Mouse (Mus musculus) thymus, adult 2 months (tissue): ENCODE data around the gene Gga1. TPM values are rescaled to one million over a fixed set of nuclear protein-coding genes. Genes with fewer than 3 reads are reported as not detected.

Experiments
- DNase-seq: peaks from one replicate; pipeline ENCODE4 v3.0.0; 2021
- H3K27ac ChIP-seq: fragments of 200-500 bp; 2 replicates; pipeline ENCODE4 v1.5.1; 2012; ENCODE audit warnings: low read length, control low read depth; ENCODE audit not compliant: control insufficient read depth, insufficient read depth
- H3K27me3 ChIP-seq: fragments of 200-500 bp; 2 replicates; pipeline ENCODE4 v1.6.1; 2012; ENCODE audit warnings: mild to moderate bottlenecking, low read length, moderate library complexity, mixed read lengths; ENCODE audit not compliant: control insufficient read depth, insufficient read depth
- H3K36me3 ChIP-seq: fragments of 200-500 bp; 2 replicates; pipeline ENCODE4 v1.6.1; 2012; ENCODE audit warnings: mild to moderate bottlenecking, low read length, moderate library complexity; ENCODE audit not compliant: control insufficient read depth, insufficient read depth
- H3K4me1 ChIP-seq: fragments of 200-500 bp; replicated peaks from 2 replicates; pipeline ENCODE4 v1.6.1; 2012; ENCODE audit warnings: low read length; ENCODE audit not compliant: control insufficient read depth, insufficient read depth
- H3K4me3 ChIP-seq: fragments of 200-500 bp; 2 replicates; pipeline ENCODE4 v1.5.1; 2012; ENCODE audit warnings: mild to moderate bottlenecking, low read length, control low read depth, moderate library complexity; ENCODE audit not compliant: control insufficient read depth, insufficient read depth
- CTCF ChIP-seq: fragments of 200-500 bp; IDR thresholded peaks from 2 replicates; pipeline ENCODE4 v1.5.1; 2012; ENCODE audit warnings: mild to moderate bottlenecking, control low read depth, low read length, moderate library complexity, borderline replicate concordance; ENCODE audit not compliant: control insufficient read depth, poor library complexity, insufficient read depth; ENCODE audit errors: extremely low read depth
- POLR2A ChIP-seq: fragments of 200-500 bp; IDR thresholded peaks from 2 replicates; pipeline ENCODE4 v1.6.1; 2012; ENCODE audit warnings: mild to moderate bottlenecking, low read length, control low read depth, moderate library complexity; ENCODE audit not compliant: control insufficient read depth, poor library complexity, insufficient read depth; ENCODE audit errors: extremely low read depth
- WGBS: fragments of 180-500 bp; shearing (Covaris S2); methylation state at CpG from one replicate; pipeline ENCODE4 v1.1.7; 2018; 5-methylcytosine and 5-hydroxymethylcytosine counted together
- polyA plus RNA-seq: library from polyadenylated mRNA; depleted of rRNA; stranded (reverse); fragments of >200 nt; gene quantifications from 2 replicates; pipeline ENCODE4 v1.2.3, GENCODE M21; 2012; rRNA removed

The Gga1 gene
- polyA plus RNA-seq: 137 and 155 TPM in 2 replicates

DNA sequence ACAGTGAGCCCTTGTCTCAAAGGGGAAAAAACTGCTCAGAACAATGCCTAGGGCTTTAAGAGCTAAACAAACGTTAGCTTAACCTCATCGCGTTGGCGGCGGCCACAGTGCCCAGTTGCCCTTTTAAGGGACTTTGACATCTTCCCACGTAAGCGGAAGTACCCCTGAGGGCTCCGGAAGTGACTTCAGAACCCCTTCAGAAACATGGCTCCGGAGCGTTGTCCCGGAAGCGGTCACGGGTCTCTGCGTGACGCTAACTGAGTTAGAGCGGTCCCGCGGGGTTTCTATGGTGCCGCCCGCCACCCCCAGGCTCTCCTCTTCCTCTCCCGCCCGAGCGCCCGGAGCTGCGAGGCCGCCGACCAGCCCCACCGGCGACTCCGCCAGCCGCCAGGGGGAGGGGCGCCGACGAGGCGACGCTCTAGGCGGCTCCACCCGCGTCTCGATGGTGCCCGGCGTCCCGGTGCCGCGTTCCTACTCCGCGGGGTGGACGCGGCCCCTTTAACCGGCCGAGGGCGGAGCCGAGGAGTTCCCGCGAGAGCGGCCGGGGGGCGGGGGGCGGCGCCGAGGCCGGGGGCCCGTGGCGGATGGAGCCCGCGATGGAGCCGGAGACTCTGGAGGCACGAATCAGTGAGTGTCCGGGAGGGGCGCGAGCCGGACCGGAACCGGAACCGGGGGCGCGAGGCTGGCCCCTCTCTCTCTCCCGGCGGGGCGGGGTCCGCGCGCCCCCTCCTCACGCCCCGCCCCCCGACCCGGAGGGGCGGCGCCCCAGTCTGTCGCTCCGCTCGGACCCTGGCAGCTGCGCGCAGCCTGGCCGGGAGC, at the start of gene Gga1:
Gene Gga1 (plus strand): TSS at position 200 of the 819 bp plus-strand sequence.
- under 1% methylated on average over 94 of the region's 95 CpGs for WGBS
- H3K4me3 ChIP-seq: peak within 1 kb of the TSS; percentile 77
- peak within 1 kb of the TSS; percentile 74 for H3K27ac ChIP-seq
- H3K27me3 ChIP-seq: no peaks in the 10 kb centered on the region
- peak; percentile 89 for DNase-seq
- no peaks in the 10 kb centered on the region for H3K36me3 ChIP-seq
- peak; percentile 66 for TF ChIP-seq POLR2A
- TF ChIP-seq CTCF: peak; percentile 69
- peaks cover 20% of the 10 kb centered on the region for H3K4me1 ChIP-seq

- DNase-seq: peak; percentile 66
- Histone ChIP-seq H3K4me3 (no peak overlapping the region), H3K27ac (no peak overlapping the region), H3K36me3 (no peaks in the 10 kb centered on the region), H3K4me1 (peaks cover 32% of the 10 kb centered on the region), H3K27me3 (no peaks in the 10 kb centered on the region)
- 5% methylated on average over 5 of the region's 5 CpGs for WGBS
- TF ChIP-seq POLR2A (0 out of 2 replicates have a peak, but pooled peaks have one; percentile 19), CTCF (0 out of 2 replicates have a peak, but pooled peaks have one; percentile 42)
These were observed 48.7 kb upstream of the Gga1 start for GRCm38 (mm10) chr15:78828315-78828714.

DNA sequence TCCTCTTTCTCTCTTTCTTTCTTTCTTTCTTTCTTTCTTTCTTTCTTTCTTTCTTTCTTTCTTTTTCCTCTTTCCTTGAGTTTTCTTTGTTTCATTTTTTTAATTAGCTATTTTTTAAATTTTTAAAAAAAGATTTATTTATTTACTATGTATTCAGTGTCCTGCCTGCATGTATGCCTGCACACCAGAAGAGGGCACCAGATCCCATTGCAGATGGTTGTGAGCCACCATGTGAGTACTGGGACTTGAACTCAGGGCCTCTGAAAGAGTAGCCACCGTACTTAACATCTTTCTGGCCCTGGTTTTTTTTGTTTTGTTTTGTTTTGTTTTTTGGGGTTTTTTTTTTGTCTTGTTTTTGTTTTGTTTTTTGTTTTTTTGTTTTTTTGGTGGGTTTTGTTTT, 47.4 kb upstream of the Gga1 start:
- no peak overlapping the region for H3K4me3 ChIP-seq
- peaks cover 32% of the 10 kb centered on the region for H3K4me1 ChIP-seq
- H3K27me3 ChIP-seq: no peaks in the 10 kb centered on the region
- 100% methylated on average over 1 of the region's 1 CpGs for WGBS
- TF ChIP-seq POLR2A: no peak
- TF ChIP-seq CTCF: no peak
- H3K36me3 ChIP-seq: no peaks in the 10 kb centered on the region
- no peak overlapping the region for H3K27ac ChIP-seq
- DNase-seq: no peak

GRCm38 (mm10) chr15:78830742-78831719, 46.0 kb upstream of the Gga1 start:
- no peak for TF ChIP-seq POLR2A
- TF ChIP-seq CTCF: no peak
- DNase-seq: no peak
- H3K27ac ChIP-seq: no peak overlapping the region
- no peaks in the 10 kb centered on the region for H3K27me3 ChIP-seq
- H3K4me3 ChIP-seq: no peak overlapping the region
- no peaks in the 10 kb centered on the region for H3K36me3 ChIP-seq
- 88% methylated on average over 10 of the region's 10 CpGs for WGBS
- H3K4me1 ChIP-seq: peaks cover 37% of the 10 kb centered on the region

DNA sequence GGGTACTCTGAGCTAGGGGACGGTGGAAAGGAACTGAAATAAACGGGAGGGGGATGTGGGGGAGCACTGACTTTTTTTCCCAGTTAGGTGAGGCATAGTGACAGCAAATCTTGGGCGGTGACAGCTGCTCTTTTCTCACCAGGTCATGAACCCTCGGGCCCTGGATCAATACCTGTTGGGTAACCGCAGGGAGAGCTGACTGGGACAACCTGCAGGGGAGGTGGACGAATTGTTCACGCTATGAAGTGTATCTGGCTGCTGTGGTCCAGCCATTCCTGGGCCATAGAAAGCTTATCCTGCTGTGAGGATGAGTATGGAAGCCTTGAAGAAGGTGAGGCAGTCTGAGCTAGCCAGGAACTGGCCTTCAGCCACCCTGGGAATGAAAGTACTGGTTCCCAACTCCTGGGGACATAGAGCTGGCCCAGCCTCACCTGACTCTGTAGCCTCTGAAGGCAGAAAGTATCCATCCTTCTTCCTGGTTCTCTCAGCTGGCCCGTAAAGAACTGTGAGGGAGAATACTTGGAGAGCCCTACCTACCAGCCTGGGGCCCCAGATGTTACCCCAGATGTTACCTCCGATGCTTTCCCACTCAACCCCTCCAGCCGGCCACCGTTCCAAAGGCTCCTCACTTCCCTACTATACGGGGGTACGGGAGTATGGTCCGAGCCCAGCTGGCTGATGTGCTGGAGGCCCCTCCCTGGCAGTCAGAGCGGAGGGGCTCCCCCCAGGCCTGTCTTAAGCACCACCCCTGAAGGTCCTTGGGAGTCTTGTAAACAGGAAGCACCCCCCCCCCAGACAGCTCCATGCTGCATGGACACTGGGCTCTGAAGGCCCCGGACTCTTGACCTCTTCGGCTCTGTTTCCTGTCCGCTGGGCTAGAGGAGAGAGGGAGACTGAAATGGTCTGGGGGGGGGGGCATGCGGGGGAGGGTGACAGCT, 45.0 kb upstream of the Gga1 start:
- no peaks in the 10 kb centered on the region for H3K36me3 ChIP-seq
- WGBS: 94% methylated on average over 19 of the region's 19 CpGs
- H3K27ac ChIP-seq: no peak overlapping the region
- H3K4me3 ChIP-seq: no peak overlapping the region
- no peak for DNase-seq
- peaks cover 29% of the 10 kb centered on the region for H3K4me1 ChIP-seq
- TF ChIP-seq CTCF (no peak), POLR2A (no peak)
- no peaks in the 10 kb centered on the region for H3K27me3 ChIP-seq

DNA sequence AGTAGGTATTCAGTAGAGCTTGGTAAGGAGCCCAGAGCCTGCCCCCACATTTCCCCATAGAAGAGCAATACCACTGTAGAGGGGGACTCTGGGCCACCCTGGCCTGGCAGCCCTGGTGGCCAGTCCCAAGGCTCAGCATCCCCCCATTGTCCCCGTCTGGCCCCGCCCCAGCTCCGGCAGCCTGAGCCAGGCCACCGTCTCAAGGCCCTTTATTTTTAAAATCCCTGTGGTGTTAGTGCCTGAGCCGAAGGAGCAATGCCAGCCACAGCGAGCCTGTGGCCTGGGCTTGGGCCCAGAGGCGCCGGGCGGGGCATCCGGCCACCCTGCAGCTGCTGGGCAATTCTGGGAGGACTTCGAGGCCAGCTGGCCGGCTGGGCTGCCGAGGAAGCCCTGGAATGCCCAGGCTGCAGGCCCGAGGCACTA, 44.3 kb upstream of the Gga1 start:
- Histone ChIP-seq H3K4me3 (no peak overlapping the region), H3K36me3 (no peaks in the 10 kb centered on the region), H3K27me3 (no peaks in the 10 kb centered on the region), H3K4me1 (peaks cover 22% of the 10 kb centered on the region), H3K27ac (no peak overlapping the region)
- 94% methylated on average over 14 of the region's 14 CpGs for WGBS
- DNase-seq: no peak
- no peak for TF ChIP-seq POLR2A
- no peak for TF ChIP-seq CTCF
